Mouse (Mus musculus) central nervous system, embryonic 14 days (tissue): ENCODE results near the gene Plg. TPM values are rescaled to one million over a fixed set of nuclear protein-coding genes. Genes with fewer than 3 reads are reported as not detected.

Experiments
- polyA plus RNA-seq: library from polyadenylated mRNA; depleted of rRNA; stranded (reverse); fragments of >200 nt; gene quantifications from 2 replicates; pipeline ENCODE4 v1.2.3, GENCODE M21; 2012; rRNA removed

Gene Plg
- polyA plus RNA-seq, result 0.08 and 0.10 TPM in 2 replicates

GRCm38 (mm10) chr17:12377981-12378705 is at the start of gene Plg:
Gene Plg, plus strand, starts transcription at chr17:12378608.

Other genes with a start within 250 kb of the Plg start
- 24.8 and 26.4 TPM in 2 replicates for gene Map3k4, start 59.8 kb upstream of the Plg start, polyA plus RNA-seq
- 0.44 and 0.89 TPM in 2 replicates for gene Slc22a3, start 129.1 kb downstream of the Plg start, polyA plus RNA-seq
- gene Slc22a2, start 205.5 kb downstream of the Plg start, polyA plus RNA-seq, result 1.1 and 1.2 TPM in 2 replicates